Mouse (Mus musculus) activated CD4-positive, CD25-positive, alpha-beta regulatory T cell, adult 4 months (primary cell): ENCODE measurements around the gene Coro1b. TPM values are rescaled to one million over a fixed set of nuclear protein-coding genes. Genes with fewer than 3 reads are reported as not detected.
A peak's percentile ranks its signal among the peaks of the same experiment; 100 is the strongest.

Experiments
- ATAC-seq: one replicate; pipeline ENCODE4 v1.8.0; 2017
- polyA plus RNA-seq, 2 experiments: library from polyadenylated mRNA; unstranded; fragments of 100-300 nt; shearing (Covaris generic); gene quantifications; one replicate each; pipeline ENCODE4 v1.2.1; 2017

Coro1b gene
- polyA plus RNA-seq, result 100 to 1,000 TPM; 212 to 255 TPM

- peak; percentile 98 for ATAC-seq
These were observed at the start of gene Coro1b for GRCm38 (mm10) chr19:4148491-4148806. Coro1b (plus strand) TSS chr19:4148619.

GRCm38 (mm10) chr19:4099056-4099455 is 49.4 kb upstream of the Coro1b start:
- ATAC-seq, result peak; percentile 23

GRCm38 (mm10) chr19:4099837-4100717 is 48.3 kb upstream of the Coro1b start, which contains the start of gene Pitpnm1:
Pitpnm1 (plus strand) TSS chr19:4099998.
- no peak for ATAC-seq

- ATAC-seq, result no peak
These were observed 47.6 kb upstream of the Coro1b start for GRCm38 (mm10) chr19:4100718-4101261.

GRCm38 (mm10) chr19:4101466-4101865 is 47.0 kb upstream of the Coro1b start:
- ATAC-seq, result no peak

- no peak for ATAC-seq
These were observed 46.4 kb upstream of the Coro1b start for GRCm38 (mm10) chr19:4102049-4102448.

GRCm38 (mm10) chr19:4102626-4103025 is 45.8 kb upstream of the Coro1b start:
- no peak for ATAC-seq

GRCm38 (mm10) chr19:4103294-4103693 is 45.1 kb upstream of the Coro1b start:
- no peak for ATAC-seq

GRCm38 (mm10) chr19:4103792-4104191 is 44.6 kb upstream of the Coro1b start:
- ATAC-seq, result no peak

GRCm38 (mm10) chr19:4104675-4105194 is 43.7 kb upstream of the Coro1b start:
- ATAC-seq, result no peak

- ATAC-seq, result no peak
These were observed 41.8 kb upstream of the Coro1b start for GRCm38 (mm10) chr19:4106654-4107053.

GRCm38 (mm10) chr19:4108535-4108934 is 39.9 kb upstream of the Coro1b start:
- no peak for ATAC-seq

- no peak for ATAC-seq
These were observed 36.1 kb upstream of the Coro1b start for GRCm38 (mm10) chr19:4112063-4112960.

GRCm38 (mm10) chr19:4113186-4113805 is 35.1 kb upstream of the Coro1b start:
- ATAC-seq, result no peak

GRCm38 (mm10) chr19:4113806-4114230 is 34.6 kb upstream of the Coro1b start:
- peak; percentile 88 for ATAC-seq

- no peak for ATAC-seq
These were observed 33.9 kb upstream of the Coro1b start for GRCm38 (mm10) chr19:4114551-4114950.

- ATAC-seq, result no peak
These were observed 33.3 kb upstream of the Coro1b start for GRCm38 (mm10) chr19:4115144-4115543.

- no peak for ATAC-seq
These were observed 32.6 kb upstream of the Coro1b start for GRCm38 (mm10) chr19:4115816-4116215.

GRCm38 (mm10) chr19:4117006-4117405 is 31.4 kb upstream of the Coro1b start:
- ATAC-seq, result no peak

GRCm38 (mm10) chr19:4118350-4118749 is 30.1 kb upstream of the Coro1b start:
- no peak for ATAC-seq

- ATAC-seq, result peak; percentile 77
These were observed 28.5 kb upstream of the Coro1b start for GRCm38 (mm10) chr19:4119716-4120487.

GRCm38 (mm10) chr19:4120496-4120895 is 27.9 kb upstream of the Coro1b start:
- ATAC-seq, result no peak
